Mouse (Mus musculus): ENCODE data around the gene Topbp1. TPM values are rescaled to one million over a fixed set of nuclear protein-coding genes. Genes with fewer than 3 reads are reported as not detected.
"Not testable (repeated sequence)": the region's sequence is repeated elsewhere in the genome, so short reads cannot be mapped to it uniquely, and the experiment has no call there.

Gene Topbp1
- polyA plus RNA-seq, 1 experiment from 2014 or later: 72.7 TPM

DNA sequence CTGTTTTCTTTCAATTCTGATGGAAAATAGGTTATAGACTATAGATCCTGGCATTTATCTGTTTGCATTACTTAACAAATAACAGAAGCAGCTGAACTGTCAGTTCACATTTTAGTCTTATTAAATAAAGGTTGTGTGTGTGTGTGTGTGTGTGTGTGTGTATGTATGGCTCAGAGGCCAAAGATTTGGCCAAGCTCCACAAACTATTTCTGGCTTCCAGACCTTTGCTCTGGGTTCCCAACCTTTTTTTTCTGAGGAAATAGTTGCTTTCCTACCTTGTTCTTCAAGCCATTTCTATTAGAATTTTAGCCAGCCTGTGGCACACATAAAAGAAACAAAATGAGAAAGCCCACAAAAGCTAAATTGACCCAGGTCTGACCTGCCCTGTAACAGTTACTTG is 43.8 kb downstream of the Topbp1 start:
- DNase-seq (ENCODE audit: low spot score): no peak

DNA sequence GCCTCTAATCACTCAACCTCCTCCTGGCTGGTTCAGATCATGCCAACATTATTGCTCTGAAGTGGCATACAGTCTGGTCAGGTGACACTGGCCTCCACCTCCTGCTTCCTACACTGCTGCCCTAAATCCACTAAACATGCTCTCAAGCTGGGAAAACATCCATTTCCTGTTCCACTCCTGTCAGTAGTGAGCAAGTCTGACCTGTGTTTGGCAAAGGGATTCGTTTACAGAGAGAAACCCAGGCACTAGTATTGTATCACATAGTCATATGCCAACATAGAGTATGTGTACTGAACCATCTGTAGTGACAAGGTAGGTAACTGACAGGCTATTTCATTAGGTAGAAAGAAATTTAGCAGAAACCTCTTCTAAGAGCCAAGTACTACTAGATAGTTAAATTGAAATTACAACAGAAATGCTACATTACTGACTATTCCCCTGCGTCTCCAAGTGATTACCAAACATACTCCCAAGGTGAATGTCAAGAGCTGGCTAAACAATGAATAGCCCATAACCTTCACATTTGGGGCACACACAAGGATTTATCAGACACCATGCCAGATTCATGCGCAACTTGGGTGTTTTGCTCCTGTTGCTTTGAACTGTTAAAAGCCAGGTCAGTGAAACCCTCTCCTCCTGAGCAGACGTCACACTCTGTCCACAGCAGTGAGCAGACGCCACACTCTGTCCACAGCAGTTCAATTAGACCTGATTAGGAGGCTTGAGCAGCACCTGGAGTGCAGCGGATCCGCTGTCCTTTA is 48.7 kb downstream of the Topbp1 start:
- not testable (repeated sequence) for DNase-seq (ENCODE audit: low spot score)

DNA sequence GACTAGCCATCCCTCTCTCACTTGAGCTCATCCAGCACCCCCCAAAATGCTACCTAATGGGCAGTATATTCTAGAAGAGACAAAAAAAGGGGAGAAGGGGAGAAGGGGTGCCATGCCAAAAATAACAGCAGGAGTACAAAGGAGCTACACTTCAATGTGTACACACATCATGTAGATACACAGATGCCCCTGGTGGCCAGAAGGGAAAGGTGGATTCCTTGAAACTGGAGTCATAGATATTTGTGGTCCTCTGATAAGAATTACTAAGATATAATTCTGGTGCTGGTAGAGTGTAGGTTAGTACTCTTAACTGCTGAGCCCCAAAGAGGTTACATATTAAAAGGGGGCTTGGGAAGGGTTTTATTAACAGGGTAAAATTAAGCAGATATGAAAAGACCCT is 52.9 kb downstream of the Topbp1 start:
- DNase-seq (ENCODE audit: low spot score): no peak

DNA sequence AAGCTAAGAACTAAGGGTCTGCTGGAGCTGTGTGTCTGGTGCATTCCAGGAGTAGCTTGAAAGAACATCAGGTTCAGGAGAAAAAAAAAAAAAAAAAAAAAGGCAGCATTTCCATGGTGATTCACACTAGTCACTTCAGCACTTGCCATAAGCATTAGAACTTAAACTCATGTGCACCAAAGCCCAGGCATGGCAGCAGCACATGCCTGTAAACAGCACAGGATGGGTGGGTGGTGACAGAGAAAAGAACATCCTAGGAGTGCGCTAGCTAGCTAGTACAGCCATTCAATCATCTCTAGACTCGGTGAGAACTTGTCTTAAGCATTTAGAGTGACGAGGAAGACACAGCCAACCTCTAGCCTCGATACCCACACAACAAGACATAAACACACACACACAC is 53.5 kb downstream of the Topbp1 start:
- no peak for DNase-seq (ENCODE audit: low spot score)

DNA sequence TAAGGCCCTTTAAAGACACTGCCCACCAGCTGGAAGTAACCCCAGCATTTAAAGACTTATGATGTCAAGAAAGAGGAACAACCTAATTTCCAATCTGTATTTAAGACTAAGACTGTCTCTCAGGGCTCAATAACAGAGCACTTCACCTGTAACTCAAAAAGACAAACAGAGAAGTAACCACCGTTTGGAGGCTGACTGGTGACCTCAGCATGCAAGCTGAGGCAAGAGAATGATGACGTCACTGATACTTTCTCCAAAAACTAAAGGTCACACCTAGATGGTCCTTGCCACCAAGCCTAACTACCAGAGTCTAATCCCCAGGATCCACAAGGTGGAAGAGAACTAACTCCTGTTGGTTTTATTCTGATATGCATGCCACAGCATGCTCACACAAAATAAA is 55.6 kb downstream of the Topbp1 start:
- no peak for DNase-seq (ENCODE audit: low spot score)

DNA sequence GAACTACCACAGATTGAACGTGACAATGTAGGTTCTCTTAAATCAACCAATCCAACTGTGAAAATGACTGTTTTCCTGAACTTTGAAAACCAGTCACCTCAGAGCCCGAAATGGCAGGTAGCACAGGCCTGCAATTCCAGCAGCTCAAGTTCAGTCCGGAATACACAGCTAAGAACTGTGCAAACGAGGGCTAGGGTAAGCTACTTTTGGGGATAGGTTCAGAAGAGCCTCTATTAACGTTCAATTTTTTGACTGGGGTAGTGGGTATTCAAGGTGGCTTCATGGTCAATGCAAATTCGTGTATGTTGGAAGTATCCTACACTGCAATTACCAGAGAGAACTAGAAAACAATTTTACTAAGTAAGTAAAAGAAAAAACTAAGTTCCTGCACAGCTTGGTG is 58.1 kb downstream of the Topbp1 start:
- no peak for DNase-seq (ENCODE audit: low spot score)

DNA sequence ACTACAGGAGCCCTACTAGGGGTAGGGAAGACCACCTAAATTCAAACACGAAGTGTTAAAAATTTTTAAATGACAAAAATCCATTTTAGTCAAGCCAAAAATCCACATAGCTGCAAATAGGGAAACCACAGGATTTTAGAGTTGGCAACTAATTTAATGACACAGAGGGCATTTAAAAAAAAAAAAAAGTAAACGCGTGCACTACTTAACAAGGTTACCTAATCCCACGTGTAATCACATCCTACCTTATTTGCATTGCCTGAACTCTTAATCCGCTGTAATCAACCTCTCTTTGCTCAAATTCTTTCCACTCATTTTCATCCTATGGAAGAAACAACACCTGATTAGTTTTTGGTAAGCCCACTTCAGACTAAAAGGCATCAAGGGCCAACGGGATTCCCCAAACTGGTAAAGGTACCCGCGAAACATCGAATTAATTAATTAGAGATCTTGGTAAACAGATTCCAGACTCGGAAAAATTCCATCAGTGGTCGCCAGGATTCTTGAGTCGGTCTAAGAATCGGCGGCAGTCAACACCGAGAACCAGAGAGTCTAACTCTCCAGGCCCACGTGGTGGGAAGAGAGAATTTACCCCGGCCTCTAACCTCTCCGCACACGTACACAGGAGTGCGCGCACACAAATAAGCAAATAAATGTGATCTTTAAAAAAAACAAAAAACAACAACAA is 58.9 kb downstream of the Topbp1 start:
- DNase-seq (ENCODE audit: low spot score): no peak

DNA sequence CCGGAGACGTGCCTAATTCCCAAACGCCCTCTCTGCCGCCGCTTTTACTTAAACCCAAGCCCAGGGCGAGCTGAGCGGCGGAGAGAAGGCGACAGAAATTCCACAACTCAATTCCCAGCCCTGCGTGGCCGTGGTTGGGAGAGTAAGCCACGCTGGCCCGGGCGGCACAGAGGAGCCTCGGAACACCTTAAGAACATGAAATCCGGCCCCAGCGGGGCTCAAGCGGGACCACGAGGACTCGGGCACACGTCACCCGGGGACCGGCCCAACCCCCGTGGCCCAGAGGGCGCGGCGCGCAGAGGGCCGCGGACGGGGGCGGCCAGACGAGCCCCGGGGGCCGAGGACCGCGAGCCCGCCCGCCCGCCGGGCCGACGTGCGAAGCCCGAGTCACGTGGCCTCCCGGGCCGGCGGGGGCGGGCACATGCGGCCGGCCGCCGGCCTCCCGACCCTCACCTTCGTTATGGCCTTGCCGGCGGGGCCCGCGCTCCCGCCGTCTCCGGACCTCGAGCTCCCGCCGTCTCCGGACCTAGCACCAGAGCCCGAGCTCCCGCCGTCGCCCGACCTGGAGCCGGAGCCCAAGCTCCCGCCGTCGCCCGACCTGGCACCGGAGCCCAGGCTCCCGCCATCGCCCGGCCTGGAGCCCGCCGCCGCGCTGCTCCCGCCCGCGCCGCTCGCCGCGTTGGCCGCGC is 59.7 kb downstream of the Topbp1 start:
- peak; percentile 38 for DNase-seq (ENCODE audit: low spot score)

DNA sequence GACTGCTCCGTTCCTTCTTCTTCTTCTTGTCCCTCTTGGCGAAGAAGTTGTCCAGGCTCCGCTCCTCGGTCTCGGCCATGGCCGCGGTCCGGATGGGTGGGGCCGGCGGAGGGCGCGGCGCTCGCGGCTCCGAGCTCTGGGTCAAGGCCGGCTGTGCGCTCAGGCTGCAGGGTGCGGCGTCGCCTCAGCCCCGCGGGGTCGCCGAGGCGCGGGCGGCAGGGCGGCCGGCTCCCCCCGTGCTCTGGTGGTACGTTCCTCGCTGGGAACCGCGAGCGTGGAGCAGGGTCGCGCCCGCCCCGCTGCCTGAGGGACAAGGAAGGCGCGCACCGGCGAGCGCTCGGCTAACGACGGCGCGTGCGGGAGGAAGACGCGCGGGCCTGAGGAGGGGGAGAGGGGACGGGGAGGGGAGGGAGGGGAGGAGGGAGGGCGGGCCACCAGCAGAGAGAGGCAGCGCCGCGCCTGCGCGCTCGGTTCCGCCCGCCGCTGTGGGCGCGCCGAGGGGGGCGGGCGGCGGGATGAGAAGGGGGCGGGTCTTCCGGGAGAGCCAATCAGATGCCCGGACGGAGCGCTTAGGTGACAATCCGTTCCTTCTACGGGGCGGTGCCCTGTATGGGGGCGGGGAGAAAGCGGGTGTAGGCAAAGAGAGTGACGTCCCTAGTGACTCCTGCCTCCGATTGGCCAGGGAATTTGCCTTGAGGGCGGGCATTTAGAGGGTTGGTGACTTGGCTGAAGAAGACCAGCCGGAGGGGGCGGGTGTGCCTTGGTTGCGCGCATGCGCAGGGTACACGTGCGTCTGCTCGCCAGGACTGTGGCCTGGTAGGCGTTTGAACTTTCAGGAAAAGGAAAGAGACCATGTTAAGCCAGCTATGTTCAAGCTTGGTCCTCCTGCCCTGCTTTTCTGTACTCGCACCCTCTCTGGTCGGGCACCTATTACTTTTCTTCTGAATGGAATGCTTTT is 60.6 kb downstream of the Topbp1 start, which contains the start of gene Cdv3:
Cdv3 (minus strand) TSS at position 551 of the 958 bp plus-strand sequence.
- DNase-seq (ENCODE audit: low spot score): peak; percentile 100

DNA sequence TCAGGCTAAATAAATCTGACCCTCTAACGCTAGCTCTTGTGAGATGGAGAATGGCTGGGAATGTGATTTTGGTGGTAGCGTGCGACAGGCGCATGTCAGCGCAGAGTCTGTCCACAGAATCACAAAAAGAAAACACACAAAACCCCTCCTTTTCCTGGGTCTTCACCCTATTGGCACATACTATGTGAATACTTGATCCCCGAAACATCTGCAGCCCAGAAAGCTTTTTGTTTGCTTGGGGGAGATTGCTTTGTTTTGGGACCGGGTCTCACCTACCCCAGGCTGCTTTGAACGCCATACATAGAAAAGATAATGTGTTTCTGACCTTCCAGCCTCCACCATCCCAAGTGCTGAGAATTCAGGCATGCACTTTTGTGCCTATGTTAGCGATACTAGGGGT is 61.3 kb downstream of the Topbp1 start:
- DNase-seq (ENCODE audit: low spot score): no peak

DNA sequence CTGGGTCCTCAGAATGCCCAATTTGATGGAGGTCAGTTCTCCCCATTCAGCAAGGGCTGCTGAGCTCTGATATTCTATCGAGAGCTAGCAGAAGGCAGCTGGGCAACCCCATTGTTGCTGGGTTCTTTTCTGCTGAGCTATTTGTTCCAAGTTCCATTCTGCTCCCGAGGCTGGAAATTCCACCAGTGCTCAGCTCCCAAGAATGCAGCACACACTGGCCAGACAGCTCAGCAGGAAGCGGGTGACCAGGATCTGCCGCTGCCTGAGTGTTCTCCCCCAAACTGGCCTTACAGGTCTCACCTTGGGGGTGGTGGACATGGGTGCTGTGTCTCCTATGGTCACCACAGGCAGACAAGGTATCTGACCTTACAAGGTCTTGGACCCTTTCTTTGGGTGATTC is 64.9 kb downstream of the Topbp1 start:
- no peak for DNase-seq (ENCODE audit: low spot score)

DNA sequence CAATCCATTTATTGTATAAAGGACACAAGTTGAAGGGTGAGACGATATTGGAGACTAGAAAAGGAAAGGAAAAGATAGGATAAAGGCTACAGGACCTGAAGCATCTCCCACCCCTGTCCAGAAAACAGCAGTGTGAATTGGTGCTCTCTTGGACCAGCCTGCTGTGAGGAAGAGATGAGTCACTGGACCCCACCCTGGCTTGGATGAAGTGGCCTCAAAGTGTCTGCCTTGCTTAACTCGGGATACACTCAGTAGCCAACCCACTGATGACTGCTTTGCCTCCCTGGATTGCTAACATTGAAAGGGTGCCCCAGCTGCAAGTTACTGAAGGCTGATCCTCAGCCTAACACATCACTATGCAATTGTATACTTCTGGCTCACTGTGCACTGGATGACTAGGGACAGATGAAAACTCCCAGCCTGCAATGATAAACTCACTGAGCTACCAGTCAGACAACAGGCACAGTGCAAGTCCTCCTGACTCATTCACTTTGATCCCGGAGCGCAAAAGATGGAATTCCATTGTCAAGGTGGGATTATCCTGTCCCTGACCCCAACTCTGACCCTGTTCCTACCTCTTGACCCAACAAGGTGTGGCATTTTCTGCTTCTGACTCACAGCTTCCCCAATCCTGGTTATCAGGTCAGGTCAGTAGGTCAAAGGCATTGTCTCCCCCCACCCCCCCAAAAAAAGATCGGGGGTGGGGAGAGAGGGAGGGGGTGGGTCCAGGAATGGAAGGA is 67.4 kb downstream of the Topbp1 start:
- peak; percentile 1 for DNase-seq (ENCODE audit: low spot score)

DNA sequence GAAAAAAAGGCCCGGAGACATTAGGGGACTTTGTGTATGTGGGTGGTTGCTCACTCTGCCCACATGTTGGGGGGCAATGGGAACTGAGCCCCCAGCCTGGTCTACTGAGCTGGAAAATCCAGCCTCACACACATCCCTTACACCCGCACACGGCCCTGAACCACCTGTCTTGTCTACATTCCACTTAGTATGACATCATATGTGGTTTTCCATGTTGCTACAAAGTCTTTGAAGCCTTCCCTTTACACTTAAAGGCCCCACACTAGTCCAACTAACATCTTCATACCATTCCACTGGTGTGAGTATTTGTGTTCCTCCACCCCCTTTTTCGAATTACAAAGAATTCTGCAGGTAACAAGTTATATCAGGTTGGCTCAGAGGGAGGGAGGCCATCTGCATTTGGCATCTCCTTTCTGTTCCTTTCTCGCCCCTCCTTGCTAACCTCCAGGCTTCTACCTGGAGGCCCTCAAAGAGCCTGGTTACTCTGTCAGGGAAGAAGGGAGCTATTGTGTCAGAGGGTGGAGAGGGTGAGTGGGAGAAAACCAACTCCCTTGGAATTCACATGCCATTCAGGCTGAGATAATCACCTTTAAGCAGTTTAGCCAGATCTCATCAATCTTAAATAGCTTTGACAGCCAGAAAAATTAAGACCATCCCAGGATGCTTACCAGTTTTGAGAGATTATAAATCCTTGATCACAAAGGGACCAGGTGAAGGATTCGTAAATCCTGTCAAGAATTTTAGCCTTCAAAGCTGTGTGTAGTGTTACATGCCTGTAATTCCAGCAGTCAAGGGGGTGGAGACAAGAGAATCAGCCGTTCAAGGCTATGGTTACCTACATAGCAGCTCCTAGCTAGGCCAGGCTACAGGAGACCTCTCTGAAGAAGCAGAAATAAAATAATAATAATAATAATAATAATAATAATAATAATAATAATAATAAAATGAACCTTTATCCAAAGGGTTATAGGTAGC is 71.6 kb downstream of the Topbp1 start:
- no peak for DNase-seq (ENCODE audit: low spot score)

DNA sequence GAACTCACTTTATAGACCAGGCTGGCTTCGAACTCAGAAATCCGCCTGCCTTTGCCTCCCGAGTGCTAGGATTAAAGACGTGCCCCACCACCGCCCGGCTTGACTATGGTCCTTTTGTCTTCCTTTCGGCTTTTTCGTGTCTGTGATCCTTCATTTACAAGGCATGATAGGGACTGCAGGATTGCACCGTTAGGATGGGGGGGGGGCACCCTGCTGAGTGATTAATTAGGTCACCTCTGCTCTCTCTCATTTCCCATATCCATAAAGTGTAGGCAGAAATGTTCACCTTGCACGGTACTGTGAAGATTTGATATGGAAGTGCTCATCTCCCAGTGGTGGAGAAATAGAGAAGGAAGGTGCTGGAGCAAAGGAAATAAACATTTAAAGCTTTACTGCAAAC is 73.7 kb downstream of the Topbp1 start:
- no peak for DNase-seq (ENCODE audit: low spot score)

DNA sequence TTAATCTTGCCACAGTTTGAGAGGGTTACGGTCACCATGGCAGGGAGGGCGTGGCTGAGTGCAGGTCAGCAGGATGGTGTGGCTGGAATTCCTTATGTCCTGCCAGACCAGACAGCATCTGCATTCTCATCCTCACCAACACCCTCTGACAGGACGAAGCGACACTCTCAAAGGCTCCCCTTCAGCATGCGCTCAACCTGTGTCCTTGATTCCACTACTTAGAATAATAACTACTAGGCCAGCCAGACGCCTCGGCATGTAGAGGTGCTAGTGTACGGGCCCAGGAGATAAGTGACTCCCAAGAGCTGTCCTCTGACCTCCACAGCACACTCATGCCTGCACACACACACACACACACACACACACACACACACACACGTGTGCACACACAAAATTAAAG is 74.2 kb downstream of the Topbp1 start:
- DNase-seq (ENCODE audit: low spot score): no peak

DNA sequence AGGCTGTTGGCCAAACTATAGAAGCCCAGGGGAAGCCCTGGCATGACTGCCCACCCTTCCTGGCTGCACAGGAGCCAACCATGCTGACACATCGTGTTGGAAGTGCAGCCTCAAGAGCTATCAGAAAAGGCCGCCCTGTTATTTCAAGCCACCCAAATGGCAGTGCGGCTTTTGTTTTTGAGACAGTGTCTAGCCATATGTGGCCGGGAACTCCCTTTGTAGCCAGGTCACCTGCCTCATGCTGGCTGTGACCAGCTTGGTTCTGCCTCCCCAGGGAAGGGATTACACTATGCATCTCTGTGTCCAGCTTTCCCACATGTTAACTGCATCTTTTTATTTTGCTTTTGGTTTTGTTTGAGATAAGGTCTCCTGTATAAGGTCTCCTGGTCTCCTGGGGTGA is 75.6 kb downstream of the Topbp1 start:
- DNase-seq (ENCODE audit: low spot score): no peak

DNA sequence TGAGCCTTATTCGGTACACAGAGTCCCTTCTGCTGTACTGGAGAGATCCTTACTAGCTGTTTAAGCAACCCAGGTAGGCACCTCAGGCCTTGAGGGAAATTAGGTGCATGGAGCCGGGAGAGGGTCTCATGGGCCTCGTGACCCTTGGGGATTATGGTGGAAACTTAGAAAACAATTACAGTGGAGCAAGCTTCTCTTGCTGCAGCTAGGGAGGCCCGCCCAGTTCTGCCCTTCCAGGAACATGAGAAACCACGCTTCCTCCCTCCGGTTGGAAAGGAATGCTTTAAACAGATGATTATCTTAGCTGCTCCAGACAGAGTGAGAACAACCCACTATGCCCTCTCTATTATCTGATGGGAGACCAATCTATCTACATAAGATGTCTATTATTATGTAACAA is 78.0 kb downstream of the Topbp1 start:
- no peak for DNase-seq (ENCODE audit: low spot score)

DNA sequence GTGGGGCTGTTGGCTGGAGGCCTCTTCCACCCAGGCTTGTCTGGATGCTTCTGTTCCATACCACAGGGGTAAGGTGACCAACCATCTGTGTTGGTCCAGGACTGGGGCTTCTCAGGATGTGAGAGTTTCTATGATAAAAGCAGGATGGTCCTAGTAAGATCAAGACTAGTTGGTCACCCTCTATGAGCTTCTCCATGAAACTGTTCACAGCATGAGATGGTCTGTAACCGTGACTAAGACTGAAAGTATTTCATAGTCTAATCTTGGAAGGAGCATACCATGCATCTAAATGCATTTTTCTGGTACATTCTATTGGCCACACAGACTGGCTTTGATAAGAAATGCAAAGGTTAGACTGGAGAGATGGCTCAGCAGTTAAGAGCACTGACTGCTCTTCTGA is 78.6 kb downstream of the Topbp1 start:
- no peak for DNase-seq (ENCODE audit: low spot score)

DNA sequence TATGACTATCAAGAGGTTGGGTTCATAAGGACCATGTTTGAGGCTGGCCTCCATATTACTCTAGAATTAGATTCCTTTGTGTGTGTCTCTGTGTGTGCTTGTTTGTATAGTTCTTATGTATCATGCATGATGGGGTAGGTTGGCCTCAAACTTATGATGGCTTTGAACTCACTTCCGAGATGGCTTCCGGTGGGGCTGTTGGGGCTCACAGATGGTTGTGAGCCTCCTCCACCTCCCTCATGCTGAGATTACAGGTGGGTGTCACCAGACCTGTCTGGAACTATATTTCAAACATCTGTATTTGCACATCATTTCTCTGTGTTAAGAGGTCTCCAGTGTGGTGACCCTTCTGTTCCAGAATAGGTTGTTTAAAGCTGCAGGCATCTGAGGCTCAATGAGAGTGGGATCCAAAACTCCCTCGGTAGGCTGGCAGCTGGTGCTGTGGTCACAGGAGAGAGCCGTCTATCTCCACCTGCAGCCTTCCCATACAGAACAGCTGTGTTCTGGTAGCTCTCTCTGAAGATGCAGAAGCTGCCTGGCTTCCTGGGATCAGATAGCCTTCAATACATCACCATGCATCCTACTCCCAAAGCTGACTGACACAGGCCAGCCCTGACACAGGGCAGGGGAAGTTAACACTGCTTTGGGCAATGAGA is 79.3 kb downstream of the Topbp1 start:
- peak; percentile 83 for DNase-seq (ENCODE audit: low spot score)
